Mouse (Mus musculus) layer of hippocampus, adult 18-20 months (tissue): ENCODE measurements around the gene Mrvi1. TPM values are rescaled to one million over a fixed set of nuclear protein-coding genes. Genes with fewer than 3 reads are reported as not detected.

ENCODE experiments used
- DNase-seq, 2 experiments: peaks; one replicate each; pipeline ENCODE4 v3.0.0; 2022; ENCODE audit warnings: low spot score in 2 of 2
- total RNA-seq, 2 experiments: library from RNA; stranded (reverse); gene quantifications; 2 replicates each; pipeline ENCODE4 v1.2.3; 2021

Mrvi1 gene
- total RNA-seq, 2 experiments from 2014 or later, result 1.1 to 1.7 TPM

- peak; percentile 16 to 51 for DNase-seq
Observed at GRCm38 (mm10) chr7:110982764-110983163, 503 bp upstream of the Mrvi1 start.

- DNase-seq, result no peak
Observed at GRCm38 (mm10) chr7:110981036-110981435, 1.2 kb downstream of the Mrvi1 start.

DNA sequence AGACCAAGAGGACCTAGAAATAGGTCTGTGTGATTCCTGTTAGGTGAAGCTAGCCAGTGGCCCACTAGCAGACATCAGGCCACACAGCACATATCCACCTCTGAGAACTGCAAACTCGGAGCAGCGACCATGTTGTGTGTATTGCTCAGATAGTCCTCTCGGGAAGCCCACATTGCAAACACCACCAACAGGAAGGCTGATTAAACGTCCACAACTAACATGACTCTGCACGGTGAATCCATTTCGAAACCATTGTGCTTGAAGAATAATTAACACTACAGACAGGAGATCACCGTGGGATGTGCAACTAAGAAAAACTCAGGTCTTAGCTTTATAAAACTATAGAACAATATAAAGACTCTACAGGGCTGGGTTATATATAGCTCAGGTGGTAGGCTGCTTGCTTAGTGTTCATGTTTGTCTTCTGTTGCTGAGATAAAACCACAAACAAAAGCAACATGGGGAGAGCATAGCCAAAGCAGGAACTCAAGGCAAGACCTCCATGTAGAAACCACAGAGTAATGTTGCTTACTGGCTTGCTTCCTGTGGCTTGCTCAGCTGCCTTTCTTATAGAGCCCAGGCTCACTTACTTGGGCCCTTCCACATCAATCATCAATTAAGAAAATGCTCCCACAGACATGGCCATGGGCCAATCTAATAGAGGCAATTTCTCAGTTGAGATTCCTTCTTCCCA lies 4.4 kb downstream of the Mrvi1 start:
- DNase-seq, result no peak

DNA sequence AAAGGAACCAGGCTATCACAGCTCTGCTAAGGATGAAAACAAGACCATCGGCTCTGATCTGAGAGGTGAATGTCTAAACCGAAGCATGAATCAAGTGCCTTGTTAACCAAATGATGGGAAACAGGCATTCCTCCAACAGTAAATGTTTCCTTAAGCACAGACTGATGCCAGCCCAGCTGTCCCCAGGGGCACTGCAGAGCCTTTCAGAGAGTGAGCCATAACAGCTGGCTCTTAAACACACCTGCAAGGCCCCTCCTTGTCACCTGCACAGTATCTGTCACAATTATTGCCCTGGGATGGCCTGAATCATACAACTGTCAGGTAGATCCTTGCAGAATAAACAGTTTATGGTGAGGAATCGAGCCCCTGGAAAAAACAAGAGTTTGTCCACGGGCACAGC lies 8.8 kb downstream of the Mrvi1 start:
- DNase-seq, result no peak

DNA sequence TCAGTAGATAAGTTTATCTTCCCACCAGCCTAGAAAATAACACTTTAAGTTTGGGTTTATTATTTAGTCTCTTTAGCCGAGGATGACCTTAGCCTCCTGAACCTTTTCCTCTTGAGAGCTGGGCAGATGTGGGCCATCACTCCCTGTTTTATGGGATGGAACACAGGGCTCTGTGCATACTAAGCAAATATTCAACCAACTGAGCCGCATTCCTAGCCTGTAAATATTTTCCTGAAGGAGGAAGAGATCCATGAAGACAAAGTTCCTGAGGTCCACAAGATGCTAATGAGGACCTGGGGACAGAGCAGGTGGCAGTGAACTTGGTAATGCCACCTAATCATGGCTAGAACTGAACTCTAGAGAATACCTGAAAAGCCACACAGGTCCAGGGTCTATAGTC lies 9.5 kb downstream of the Mrvi1 start:
- no peak for DNase-seq

- DNase-seq, result no peak
Observed at GRCm38 (mm10) chr7:110967373-110967772, 14.9 kb downstream of the Mrvi1 start.

DNA sequence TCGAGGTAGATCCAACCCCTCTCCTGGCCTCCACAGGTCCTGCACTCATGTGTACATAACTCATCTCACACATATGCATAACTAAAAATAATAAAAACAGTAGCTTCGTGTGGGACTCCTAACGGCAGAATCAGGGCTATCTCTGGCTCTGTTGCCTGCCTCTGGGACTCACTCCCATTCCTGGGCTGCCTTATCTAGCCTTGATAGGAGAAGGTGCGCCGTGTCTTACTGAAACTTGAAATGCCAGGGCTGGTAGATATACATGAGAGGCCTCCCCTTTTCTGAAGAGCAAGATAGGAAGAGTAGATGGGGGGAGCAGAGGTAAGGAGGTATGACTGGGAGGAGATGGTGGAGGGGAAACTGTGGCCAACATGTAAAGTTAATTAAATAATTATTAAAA lies 15.4 kb downstream of the Mrvi1 start:
- DNase-seq, result no peak

DNA sequence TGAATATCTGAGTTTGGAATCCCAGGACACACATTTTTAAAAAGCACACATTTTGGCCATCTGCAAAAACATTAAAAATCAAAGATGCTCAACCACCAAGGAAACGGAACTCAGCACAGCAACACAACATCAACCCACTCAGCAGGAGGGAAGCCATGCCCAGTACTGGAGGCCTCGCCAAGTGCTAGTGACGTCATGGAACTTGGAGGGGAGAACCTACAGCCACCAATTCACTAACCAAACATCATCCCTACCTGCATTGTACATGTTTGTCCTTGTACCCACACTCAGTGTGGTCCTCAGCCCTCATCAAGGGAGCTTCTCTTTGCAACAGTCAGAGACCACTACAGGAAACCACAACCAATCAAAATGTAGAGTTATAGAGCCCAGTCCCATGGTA lies 16.9 kb downstream of the Mrvi1 start:
- DNase-seq, result no peak

- no peak for DNase-seq
Observed at GRCm38 (mm10) chr7:110963655-110963997, 18.6 kb downstream of the Mrvi1 start.

- no peak for DNase-seq
Observed at GRCm38 (mm10) chr7:110962943-110963654, 19.2 kb downstream of the Mrvi1 start.

GRCm38 (mm10) chr7:110962497-110962896 lies 19.8 kb downstream of the Mrvi1 start:
- DNase-seq, result no peak

- no peak for DNase-seq
Observed at GRCm38 (mm10) chr7:110956422-110957170, 25.7 kb downstream of the Mrvi1 start.

- no peak for DNase-seq
Observed at GRCm38 (mm10) chr7:110955576-110955975, 26.7 kb downstream of the Mrvi1 start.

- DNase-seq, result no peak
Observed at GRCm38 (mm10) chr7:110954072-110954858, 28.0 kb downstream of the Mrvi1 start.

- DNase-seq, result no peak
Observed at GRCm38 (mm10) chr7:110953210-110953609, 29.1 kb downstream of the Mrvi1 start.

DNA sequence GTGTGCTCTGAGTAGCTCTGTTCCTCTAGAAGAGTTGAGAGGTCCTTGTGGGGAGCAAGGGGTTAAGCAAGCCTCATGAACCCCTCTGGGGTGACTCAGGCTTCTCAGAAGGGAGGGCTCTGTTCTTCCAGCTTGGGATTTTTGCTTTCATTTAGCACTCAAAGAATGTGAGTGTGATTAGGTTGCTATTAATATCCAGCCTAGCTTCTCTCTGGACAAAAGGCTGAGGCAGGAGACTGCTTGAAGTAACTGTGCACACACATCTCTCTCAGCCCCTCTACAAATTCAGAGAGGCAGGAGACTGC lies 31.7 kb downstream of the Mrvi1 start:
- DNase-seq, result no peak

DNA sequence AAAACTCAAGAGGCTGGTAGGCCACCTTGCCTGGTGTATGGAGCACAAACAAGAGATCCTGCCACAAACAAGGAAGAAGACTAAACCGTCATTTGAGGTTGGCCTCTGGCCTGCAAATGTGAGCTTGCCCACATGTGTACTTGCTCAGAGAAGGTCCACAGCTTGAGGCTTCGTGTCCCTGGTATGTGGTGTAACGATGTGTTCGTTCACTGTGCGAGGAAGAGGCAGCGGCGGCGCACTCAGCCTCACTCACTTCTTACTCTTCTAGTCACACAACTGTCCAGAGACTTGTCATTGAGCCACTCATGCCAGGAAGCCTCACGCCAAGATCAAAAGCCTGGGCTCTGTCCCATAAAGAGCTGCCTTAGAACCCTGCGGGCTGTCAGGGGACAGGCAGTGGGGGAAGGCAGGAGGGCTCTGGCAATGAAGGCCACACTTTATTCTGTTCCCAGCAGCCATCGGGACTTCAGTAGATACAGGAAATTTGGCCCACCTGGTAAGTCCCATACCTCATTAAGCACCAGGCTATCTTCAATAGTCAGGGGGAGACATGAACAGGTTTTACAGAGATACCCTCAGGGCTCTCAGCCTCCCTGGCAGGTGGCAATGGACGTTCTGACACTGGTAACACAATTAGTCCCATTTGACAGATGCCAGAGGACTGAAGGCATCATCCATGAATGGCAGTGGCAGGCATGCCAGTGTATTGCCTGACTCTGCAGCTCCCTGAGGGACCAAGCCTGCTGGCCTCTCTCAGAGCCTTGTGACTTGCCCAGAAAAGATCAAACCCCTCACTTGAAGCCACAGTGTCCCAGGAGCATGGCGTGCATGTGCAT lies 32.3 kb downstream of the Mrvi1 start:
- DNase-seq, result no peak

DNA sequence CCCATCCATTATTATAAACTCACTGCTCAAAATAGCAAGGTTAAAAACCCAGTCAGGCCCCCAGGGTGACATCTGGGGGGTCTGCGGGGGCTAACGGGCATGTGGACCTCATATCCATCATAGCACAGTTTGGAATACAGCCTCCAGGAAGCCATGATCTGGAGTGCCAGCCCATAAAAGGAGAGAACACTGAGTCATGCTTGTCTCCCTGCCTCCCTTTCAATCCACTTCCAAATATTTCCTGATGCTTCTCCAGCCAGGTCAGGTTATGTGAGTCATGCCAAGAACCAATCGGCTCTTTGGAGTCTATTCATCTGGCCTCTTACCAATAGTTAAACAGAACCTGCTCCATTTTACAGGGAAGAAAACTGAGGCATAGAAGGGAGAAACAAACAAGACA lies 33.7 kb downstream of the Mrvi1 start:
- no peak for DNase-seq

GRCm38 (mm10) chr7:110947616-110948015 lies 34.6 kb downstream of the Mrvi1 start:
- DNase-seq, result no peak

- peak in 1 of 2 experiments; percentile 14 for DNase-seq
Observed at GRCm38 (mm10) chr7:110946731-110947130, 35.5 kb downstream of the Mrvi1 start.

DNA sequence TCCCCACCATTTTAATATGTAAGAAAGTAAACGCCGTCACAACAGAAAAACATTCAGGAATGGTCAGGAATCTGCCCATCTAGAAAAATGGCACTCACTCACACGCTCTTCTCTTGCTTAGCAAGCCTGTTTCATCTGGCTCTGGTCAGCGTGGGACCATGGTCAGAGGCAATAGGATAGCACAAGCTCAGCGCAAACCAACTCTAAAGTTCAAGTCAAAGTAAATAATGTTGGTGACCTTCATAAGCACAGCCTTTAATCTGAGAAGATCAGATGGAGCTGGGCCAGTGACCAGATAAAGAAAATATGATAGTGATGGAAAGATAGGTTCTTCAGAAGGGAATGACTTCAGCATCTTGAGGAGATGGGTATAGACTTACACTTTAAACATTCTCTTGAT lies 37.9 kb downstream of the Mrvi1 start:
- DNase-seq, result no peak
